Mouse (Mus musculus): ENCODE measurements around the gene AU018091.

DNA sequence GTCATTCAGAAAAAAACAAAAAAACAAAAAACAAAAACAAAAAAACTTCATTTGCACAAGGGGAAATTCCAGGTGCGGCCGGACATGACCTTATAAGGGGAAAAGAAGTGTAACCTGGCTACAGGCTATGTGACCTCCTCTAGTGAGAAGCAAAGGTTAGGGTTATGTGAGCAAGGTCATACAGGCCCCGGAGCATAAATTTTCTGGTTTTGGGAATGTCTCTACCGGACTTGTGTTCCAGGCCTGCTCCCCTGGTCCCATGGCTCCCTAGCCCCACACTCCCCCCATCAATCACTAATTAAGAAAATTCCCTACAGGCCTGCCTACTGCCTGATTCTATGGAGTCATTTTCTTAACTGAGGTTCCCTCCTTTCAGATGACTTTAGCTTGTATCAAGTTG, 2.7 kb downstream of the AU018091 start:
- TF ChIP-seq CTCF (IDR thresholded peaks at IDR 0.05; ENCODE audit: low read depth, low read length), result no peak
- no peak for TF ChIP-seq POLR2A (IDR thresholded peaks at IDR 0.05; ENCODE audit: extremely low read depth, insufficient read depth, low read length)

Measured in liver, adult 2 months (tissue).